Mouse (Mus musculus): ENCODE measurements around the gene Fkbp14. TPM values are rescaled to one million over a fixed set of nuclear protein-coding genes. Genes with fewer than 3 reads are reported as not detected.

Fkbp14 gene
- total RNA-seq, 2 experiments from 2014 or later = 7.6 to 8.4 TPM

DNA sequence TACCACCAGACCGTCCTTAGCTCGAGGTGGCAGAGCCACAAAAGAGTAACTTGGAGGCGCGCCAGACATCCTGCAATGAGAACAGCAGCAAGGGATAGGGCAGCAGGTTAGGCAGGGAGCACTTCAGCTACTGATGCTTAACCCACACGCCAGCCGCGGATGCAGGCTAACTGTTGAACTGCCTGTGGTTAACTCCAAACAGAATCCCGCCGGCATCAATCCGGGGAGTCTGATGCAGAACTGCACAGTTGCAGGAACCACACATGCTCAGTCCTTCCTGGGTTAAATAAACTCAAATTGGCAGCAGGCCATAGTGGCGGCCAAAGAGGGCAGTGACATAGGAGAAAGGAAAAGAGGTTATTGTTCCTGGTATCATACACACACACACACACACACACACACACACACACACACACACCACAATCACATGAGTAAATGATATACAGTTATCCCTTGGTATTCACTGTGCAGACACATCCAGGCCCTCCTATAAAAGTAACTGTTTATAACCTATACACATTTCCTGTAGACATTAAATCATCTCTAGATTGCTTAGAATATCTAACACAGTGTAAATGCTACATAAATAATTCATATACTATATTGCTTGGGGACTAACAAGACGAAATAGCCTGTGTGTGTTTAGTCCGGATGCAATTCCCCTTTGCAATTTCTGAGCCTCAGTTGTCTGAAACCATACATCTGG is 48.6 kb downstream of the Fkbp14 start:
- no peak for DNase-seq

GRCm38 (mm10) chr6:54543646-54544045 is 53.5 kb downstream of the Fkbp14 start:
- no peak for DNase-seq

DNA sequence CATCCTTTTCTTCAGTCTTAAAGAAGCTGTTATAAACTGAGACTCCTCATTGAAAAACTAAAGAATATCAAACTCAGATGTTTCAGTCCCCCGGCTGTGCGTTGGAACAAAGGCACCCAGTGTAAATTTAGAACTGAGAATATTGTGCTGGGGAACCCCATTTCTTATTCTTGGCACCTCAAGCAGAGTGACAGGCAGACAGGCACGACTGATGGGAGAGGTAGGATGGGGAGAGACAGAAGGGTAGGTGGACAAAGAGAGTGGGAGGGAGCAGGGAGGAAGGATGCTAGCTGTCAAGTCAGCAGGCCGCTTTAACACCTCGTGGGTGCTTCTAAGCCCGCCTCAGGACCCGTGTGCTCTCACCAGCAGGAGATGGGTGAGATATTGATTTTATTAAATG is 54.3 kb downstream of the Fkbp14 start:
- no peak for DNase-seq

DNA sequence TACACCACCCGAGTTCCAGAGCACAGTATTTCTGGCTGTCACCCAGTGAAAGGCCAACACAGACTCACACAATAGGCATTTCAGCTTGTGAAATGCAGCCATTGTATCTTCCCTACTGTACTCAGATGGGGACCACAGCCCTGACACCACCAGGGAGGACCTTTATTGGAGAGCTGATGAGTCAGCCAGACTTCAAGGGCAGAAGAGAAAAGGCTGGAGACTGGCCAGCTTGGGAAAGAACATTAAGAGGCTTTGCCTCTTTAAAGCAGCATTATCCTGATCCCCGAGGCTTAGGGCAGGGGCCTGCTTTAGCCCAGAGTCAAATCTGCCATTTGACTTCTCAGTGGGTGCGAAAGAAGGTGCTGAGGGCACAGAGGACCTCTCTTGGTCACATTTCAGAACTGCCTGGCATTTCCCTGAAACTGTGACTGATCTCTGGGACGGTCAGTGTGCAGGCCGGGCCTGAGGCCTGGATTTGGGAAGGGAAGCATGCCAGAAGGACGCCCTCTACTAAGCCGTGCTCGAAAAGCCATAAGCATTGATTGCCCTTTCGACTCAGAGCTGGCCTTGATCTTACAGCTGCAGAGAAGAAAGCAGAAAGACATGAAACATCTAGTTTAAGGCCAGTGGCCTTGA is 56.7 kb downstream of the Fkbp14 start:
- no peak for DNase-seq

DNA sequence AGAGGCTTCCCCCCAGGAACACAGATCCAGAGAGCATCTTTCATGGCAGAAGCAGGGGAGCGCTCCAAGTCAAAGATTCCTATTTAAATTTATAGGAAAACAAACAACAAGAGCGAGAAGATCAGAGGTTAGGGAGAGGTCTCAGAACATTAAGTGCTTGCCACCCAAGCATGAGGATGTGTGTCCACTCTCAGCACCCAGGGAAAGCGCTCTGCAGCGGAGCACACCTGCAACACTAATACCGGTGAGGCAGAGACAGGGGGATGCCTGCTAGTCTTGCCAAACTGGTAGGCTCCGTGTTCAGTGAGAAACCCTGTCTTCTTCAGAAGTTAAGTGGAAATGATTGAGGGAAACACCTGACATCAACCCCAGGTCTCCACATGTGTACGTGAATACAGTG is 57.7 kb downstream of the Fkbp14 start:
- no peak for DNase-seq

DNA sequence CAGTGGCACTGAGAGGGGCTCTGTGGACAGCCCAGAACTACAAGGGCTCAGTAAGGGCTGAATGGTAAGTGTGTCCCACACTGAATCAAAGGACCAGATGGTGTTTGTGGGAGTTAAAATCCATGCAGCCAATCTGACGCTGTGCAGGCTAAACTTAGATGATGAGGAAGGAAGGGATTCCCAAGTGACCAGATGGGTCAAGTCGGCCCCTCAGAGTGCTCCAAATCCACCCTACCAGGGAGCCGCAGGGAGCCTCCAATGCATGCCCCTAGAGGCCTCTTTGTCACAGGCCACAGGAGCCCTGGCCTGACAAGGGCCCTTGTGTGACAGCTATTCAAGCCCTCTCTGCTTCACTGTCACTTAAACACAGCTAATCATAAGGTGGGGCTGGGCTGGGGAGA is 58.3 kb downstream of the Fkbp14 start:
- no peak for DNase-seq

GRCm38 (mm10) chr6:54537053-54537452 is 60.1 kb downstream of the Fkbp14 start:
- DNase-seq = no peak

- DNase-seq = no peak
Observed at GRCm38 (mm10) chr6:54535485-54535884, 61.6 kb downstream of the Fkbp14 start.

- DNase-seq = peak; percentile 43
Observed at GRCm38 (mm10) chr6:54531048-54531481, 66.0 kb downstream of the Fkbp14 start.

DNA sequence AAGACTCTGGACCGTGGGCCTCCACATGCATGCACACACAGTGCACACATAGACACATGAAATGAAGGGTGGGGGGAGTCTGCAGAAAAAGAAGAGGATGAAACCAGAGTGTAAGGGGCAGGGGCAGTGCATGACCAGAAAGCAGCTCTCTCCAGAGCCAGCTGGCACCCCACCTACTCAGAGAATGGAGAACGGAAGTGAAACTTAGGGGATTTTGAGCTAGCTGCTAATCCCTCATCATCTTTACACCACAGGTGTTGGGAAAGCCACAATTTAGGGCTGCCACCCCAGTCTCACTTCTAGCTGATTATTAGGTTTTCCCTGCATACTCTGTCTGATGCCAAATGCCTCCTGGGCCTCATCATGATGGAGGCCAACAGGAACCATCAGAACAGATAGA is 66.9 kb downstream of the Fkbp14 start:
- DNase-seq = no peak

GRCm38 (mm10) chr6:54528666-54529065 is 68.4 kb downstream of the Fkbp14 start:
- DNase-seq = no peak

Other genes with a start within 250 kb of the Fkbp14 start
- gene Wipf3, start 167.7 kb downstream of the Fkbp14 start, total RNA-seq (2021) = 10 to 100 TPM; 13.7 to 18.4 TPM
- 1 to 10 TPM; 3.3 to 4.2 TPM for gene Scrn1, start 30.8 kb downstream of the Fkbp14 start, total RNA-seq (2021)
- gene Plekha8, start 2.2 kb downstream of the Fkbp14 start, total RNA-seq (2021) = 1 to 10 TPM; 3.8 to 4.0 TPM
- 1 to 10 TPM; 6.0 to 6.6 TPM for gene Mturn, start 84.3 kb upstream of the Fkbp14 start, total RNA-seq (2021)
- 10 to 100 TPM; 11.5 to 13.1 TPM for gene Znrf2, start 219.6 kb upstream of the Fkbp14 start, total RNA-seq (2021)